Mouse (Mus musculus) heart, embryonic 10.5 days (tissue): ENCODE measurements around the gene Cyld. TPM values are rescaled to one million over a fixed set of nuclear protein-coding genes. Genes with fewer than 3 reads are reported as not detected.
"Not testable (repeated sequence)": the region's sequence is repeated elsewhere in the genome, so short reads cannot be mapped to it uniquely, and the experiment has no call there.

ENCODE experiments used
- DNase-seq: peaks from one replicate; pipeline ENCODE4 v3.0.0-alpha.2; 2017; ENCODE audit warnings: low spot score
- H3K27ac ChIP-seq: fragments of 300-500 bp; sonication (generic); 2 replicates; pipeline ENCODE4 v1.5.1; 2016; ENCODE audit warnings: mild to moderate bottlenecking
- H3K27me3 ChIP-seq: fragments of 300-500 bp; sonication (generic); 2 replicates; pipeline ENCODE4 v1.6.1; 2016; ENCODE audit warnings: mild to moderate bottlenecking; ENCODE audit not compliant: poor library complexity, insufficient read depth, severe bottlenecking
- H3K36me3 ChIP-seq: fragments of 300-500 bp; sonication (generic); 2 replicates; pipeline ENCODE4 v1.6.1; 2016; ENCODE audit warnings: mild to moderate bottlenecking, moderate library complexity
- H3K4me1 ChIP-seq: fragments of 300-500 bp; sonication (generic); 2 replicates; pipeline ENCODE4 v1.6.1; 2016; ENCODE audit warnings: mild to moderate bottlenecking
- H3K4me3 ChIP-seq: fragments of 300-500 bp; sonication (generic); 2 replicates; pipeline ENCODE4 v1.5.1; 2016; ENCODE audit warnings: mild to moderate bottlenecking, moderate library complexity
- H3K9me3 ChIP-seq: fragments of 300-500 bp; sonication (generic); 2 replicates; pipeline ENCODE4 v1.6.1; 2016; ENCODE audit warnings: mild to moderate bottlenecking, moderate library complexity
- WGBS: fragments of 180-500 bp; shearing (Covaris S2); methylation state at CpG from one replicate; pipeline ENCODE4 v1.1.7; 2016; 5-methylcytosine and 5-hydroxymethylcytosine counted together
- polyA plus RNA-seq: library from polyadenylated mRNA; unstranded; fragments of >200 nt; fragmentation: Nextera tagmentation; extraction: Ambion mirVana; gene quantifications from 2 replicates; pipeline ENCODE4 v1.2.1, GENCODE M21; 2016

The Cyld gene
- polyA plus RNA-seq, result 8.9 and 10.3 TPM in 2 replicates

DNA sequence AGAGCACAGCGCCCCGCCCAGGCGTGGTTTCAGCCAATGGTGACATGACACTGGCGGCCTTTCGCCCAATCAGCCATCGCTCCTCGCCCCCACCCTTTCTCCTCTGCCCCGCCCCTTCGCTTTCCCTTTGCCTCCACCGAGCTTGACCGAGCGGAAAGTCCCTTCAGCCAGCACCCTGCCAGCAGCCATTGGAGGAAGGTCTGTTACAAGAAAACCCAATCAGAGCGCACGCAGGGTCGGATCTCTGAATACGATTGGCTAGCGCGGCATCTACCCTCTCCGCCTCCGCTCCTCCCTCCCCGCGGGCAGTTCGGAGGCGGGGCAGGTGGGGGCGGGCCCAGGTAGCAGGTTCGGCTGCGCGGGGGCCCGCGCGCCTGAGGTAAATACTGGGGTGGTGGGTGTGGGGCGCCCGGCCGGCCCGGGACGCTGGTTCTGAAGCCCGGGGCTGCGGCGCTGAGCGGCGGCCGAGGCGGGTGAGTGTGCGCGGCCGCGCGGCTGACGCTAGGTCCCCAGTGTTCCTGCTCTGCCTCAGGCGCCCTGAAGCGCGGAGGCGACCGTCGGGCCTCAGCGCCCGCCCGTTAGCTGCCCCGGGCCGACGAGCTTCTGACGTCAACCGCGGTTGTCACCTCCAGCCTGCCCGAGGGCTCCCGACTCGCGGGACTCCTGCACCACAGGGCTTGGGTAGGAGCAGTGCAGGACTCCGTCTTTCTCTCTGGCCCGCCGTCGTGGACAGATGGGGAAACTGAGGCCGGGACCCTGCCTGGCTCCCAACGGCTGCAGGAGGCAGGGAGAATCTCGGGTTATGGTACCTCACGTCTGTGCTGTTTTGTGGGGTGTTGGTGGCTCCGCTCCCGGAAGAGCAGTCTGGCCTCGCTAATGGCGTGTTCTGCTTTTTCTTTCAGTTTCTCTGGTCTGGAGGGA is at the start of gene Cyld:
Gene Cyld, plus strand, starts transcription at position 308 of the 921 bp plus-strand sequence.
- under 1% methylated on average over 79 of the region's 80 CpGs for WGBS
- peak within 1 kb of the TSS; percentile 89 for H3K27ac ChIP-seq

GRCm38 (mm10) chr8:88648322-88648721 is 48.5 kb upstream of the Cyld start:
- H3K36me3 ChIP-seq, result no peaks in the 10 kb centered on the region
- H3K4me3 ChIP-seq, result no peak overlapping the region
- H3K9me3 ChIP-seq, result no peaks in the 10 kb centered on the region

More for the DNA sequence above, at the start of gene Cyld:
- peak; percentile 100 for DNase-seq
- H3K9me3 ChIP-seq, result no peaks in the 10 kb centered on the region
- peaks cover 12% of the 10 kb centered on the region; the same call in 1 of the 2 replicates for H3K4me1 ChIP-seq
- no peaks in the 10 kb centered on the region for H3K36me3 ChIP-seq
- H3K4me3 ChIP-seq, result peak within 1 kb of the TSS; percentile 85
- 0 out of 2 replicates have a peak, but pooled peaks cover 8% of the 10 kb centered on the region for H3K27me3 ChIP-seq

DNA sequence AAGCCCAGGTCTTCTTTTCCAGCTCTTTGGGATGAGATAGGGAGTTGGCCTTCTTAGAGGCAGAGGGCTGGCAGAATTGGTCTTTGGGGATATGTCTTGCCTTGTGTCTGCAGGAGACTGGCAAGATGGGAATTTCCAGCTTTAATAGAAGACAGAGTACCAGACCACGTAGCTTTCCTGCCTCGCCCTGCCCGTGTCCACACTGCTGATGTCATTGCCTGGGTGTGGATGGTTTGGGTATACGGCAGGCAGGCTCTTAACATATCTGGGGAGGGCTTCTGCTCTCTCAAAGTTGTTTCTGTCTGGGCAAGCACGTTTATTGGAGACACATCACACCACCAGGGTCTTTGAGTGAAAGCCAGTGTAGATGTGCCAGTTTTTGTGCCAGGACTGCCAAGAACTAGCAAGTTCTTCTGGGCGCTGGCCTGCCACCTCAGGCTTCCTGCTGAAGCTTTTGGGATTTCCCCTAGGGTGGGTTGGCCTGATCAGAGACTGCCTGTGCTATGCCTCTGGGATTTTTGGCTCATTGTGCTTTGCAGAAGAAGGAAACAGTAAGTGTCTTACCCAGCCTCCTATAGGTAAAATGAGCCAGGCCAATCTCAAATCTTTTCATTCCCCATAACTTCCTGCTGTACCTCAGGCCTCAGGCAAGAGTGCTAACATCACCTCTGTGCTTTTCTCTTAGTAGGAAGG is 46.7 kb upstream of the Cyld start:
- WGBS, result 65% methylated on average over 6 of the region's 6 CpGs
- Histone ChIP-seq H3K27me3 (peaks cover 49% of the 10 kb centered on the region), H3K36me3 (no peaks in the 10 kb centered on the region), H3K9me3 (no peaks in the 10 kb centered on the region), H3K4me3 (no peak overlapping the region), H3K4me1 (peaks cover 32% of the 10 kb centered on the region), H3K27ac (no peak overlapping the region)
- no peak for DNase-seq

More at GRCm38 (mm10) chr8:88648322-88648721, 48.5 kb upstream of the Cyld start:
- Histone ChIP-seq H3K4me1 (peaks cover 32% of the 10 kb centered on the region), H3K27ac (no peak overlapping the region), H3K27me3 (peaks cover 49% of the 10 kb centered on the region)
- no peak for DNase-seq

DNA sequence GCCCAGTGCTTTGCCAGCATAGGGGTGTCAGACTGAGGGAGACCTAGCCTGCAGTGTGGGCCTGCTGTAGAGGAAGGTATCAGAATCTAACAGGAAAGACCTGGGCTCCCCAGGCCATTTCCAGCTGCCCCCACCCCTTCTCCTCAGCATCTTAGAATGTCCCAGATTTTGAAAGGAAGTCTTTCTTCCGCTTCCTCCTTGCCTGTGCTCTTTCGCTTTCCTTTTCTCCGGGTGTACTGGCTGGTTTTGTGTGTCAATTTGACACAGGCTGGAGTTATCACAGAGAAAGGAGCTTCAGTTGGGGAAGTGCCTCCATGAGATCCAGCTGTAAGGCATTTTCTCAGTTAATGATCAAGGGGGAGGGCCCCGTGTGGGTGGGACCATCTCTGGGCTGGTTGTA is 45.7 kb upstream of the Cyld start:
- Histone ChIP-seq H3K27me3 (peaks cover 45% of the 10 kb centered on the region), H3K4me1 (peaks cover 28% of the 10 kb centered on the region)
- not testable (repeated sequence) for H3K27ac ChIP-seq, H3K9me3 ChIP-seq, H3K36me3 ChIP-seq, DNase-seq, H3K4me3 ChIP-seq
- WGBS, result 52% methylated on average over 4 of the region's 4 CpGs

DNA sequence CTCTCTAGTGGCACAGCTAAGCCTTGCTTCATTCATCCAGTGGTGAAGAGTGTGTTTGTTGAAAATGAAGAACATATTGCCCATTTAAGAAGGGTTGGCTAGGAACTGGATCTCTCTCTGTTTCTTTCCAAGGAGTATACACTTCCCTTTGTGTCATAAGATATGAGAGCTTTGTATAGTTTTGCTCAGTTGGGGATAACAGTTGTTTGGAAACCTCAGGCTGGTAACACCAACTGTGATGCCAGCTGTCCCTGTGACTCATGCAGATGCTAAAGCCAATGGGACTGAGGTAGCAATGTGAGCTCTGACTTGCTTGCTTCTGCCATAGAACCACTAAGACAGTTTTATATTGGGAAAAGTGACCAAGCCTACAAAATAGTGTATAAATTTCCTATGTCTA is 41.5 kb upstream of the Cyld start:
- H3K36me3 ChIP-seq, result no peaks in the 10 kb centered on the region
- H3K4me3 ChIP-seq, result no peak overlapping the region
- DNase-seq, result no peak
- 0 out of 2 replicates have a peak, but pooled peaks cover 5% of the 10 kb centered on the region for H3K4me1 ChIP-seq
- H3K9me3 ChIP-seq, result no peaks in the 10 kb centered on the region
- no peak overlapping the region for H3K27ac ChIP-seq
- H3K27me3 ChIP-seq, result 0 out of 2 replicates have a peak, but pooled peaks cover 6% of the 10 kb centered on the region

GRCm38 (mm10) chr8:88659873-88660272 is 37.0 kb upstream of the Cyld start:
- H3K9me3 ChIP-seq, result no peaks in the 10 kb centered on the region
- H3K4me1 ChIP-seq, result 0 out of 2 replicates have a peak, but pooled peaks cover 4% of the 10 kb centered on the region
- no peak for DNase-seq
- H3K36me3 ChIP-seq, result no peaks in the 10 kb centered on the region
- H3K27ac ChIP-seq, result no peak overlapping the region
- 85% methylated on average over 3 of the region's 3 CpGs for WGBS
- peaks cover 12% of the 10 kb centered on the region; the same call in 1 of the 2 replicates for H3K27me3 ChIP-seq
- H3K4me3 ChIP-seq, result no peak overlapping the region

DNA sequence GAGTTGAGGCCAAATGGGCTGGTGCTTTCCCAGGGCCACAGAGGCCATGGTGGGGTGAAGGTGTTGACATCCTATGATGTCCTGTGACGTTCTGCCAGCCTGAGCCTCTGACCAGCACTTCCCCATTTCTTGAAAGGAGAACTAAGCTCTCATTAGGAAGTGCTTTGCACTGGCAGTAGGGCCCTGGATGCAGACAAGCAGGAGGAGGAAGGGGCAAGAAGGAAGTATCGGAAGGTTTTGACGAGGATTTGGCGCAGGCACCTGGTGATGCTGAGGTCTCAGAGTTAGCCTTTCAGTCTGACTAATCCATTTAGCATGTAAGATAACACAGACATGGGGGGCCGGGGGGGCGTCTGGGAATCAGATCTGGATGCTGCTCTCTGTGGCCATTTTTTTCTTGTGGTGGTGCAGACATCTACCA is 34.4 kb upstream of the Cyld start:
- Histone ChIP-seq H3K27me3 (peaks cover 12% of the 10 kb centered on the region; the same call in 1 of the 2 replicates), H3K4me1 (0 out of 2 replicates have a peak, but pooled peaks cover 4% of the 10 kb centered on the region), H3K9me3 (no peaks in the 10 kb centered on the region), H3K4me3 (no peak overlapping the region), H3K27ac (no peak overlapping the region), H3K36me3 (no peaks in the 10 kb centered on the region)
- WGBS, result 45% methylated on average over 6 of the region's 6 CpGs
- DNase-seq, result no peak

GRCm38 (mm10) chr8:88664121-88664520 is 32.7 kb upstream of the Cyld start:
- H3K9me3 ChIP-seq, result no peaks in the 10 kb centered on the region
- no peak overlapping the region for H3K4me3 ChIP-seq
- 79% methylated on average over 16 of the region's 16 CpGs for WGBS
- H3K27me3 ChIP-seq, result peaks cover 12% of the 10 kb centered on the region; the same call in 1 of the 2 replicates
- DNase-seq, result no peak
- no peak overlapping the region for H3K27ac ChIP-seq
- H3K36me3 ChIP-seq, result no peaks in the 10 kb centered on the region
- H3K4me1 ChIP-seq, result 0 out of 2 replicates have a peak, but pooled peaks cover 4% of the 10 kb centered on the region

DNA sequence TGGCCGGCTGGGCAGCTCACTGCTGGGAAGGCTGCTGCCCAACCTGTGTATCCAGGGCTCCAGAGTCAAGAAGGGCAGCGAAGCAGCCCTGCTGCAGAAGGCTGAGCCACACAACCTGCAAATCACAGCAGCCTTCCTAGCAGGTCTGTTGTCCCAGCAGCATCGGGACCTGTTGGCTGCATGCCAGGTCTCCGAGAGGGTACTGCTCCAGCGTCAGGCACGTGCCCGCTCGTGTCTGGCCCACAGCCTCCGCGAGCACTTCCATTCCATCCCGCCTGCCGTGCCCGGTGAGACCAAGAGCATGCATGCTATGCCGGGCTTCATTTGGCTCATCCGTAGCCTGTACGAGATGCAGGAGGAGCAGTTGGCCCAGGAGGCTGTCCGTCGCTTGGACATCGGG is 31.9 kb upstream of the Cyld start:
- WGBS, result 86% methylated on average over 19 of the region's 19 CpGs
- no peaks in the 10 kb centered on the region for H3K9me3 ChIP-seq
- peaks cover 15% of the 10 kb centered on the region; the same call in 1 of the 2 replicates for H3K27me3 ChIP-seq
- 0 out of 2 replicates have a peak, but pooled peaks cover 4% of the 10 kb centered on the region for H3K4me1 ChIP-seq
- H3K4me3 ChIP-seq, result no peak overlapping the region
- H3K27ac ChIP-seq, result no peak overlapping the region
- DNase-seq, result no peak
- no peaks in the 10 kb centered on the region for H3K36me3 ChIP-seq

GRCm38 (mm10) chr8:88666435-88666834 is 30.4 kb upstream of the Cyld start:
- H3K4me1 ChIP-seq, result 0 out of 2 replicates have a peak, but pooled peaks cover 4% of the 10 kb centered on the region
- no peaks in the 10 kb centered on the region for H3K36me3 ChIP-seq
- no peak overlapping the region for H3K27ac ChIP-seq
- no peak for DNase-seq
- H3K9me3 ChIP-seq, result no peaks in the 10 kb centered on the region
- no peak overlapping the region for H3K4me3 ChIP-seq
- WGBS, result 35% methylated on average over 1 of the region's 1 CpGs
- H3K27me3 ChIP-seq, result peaks cover 19% of the 10 kb centered on the region; the same call in 1 of the 2 replicates

DNA sequence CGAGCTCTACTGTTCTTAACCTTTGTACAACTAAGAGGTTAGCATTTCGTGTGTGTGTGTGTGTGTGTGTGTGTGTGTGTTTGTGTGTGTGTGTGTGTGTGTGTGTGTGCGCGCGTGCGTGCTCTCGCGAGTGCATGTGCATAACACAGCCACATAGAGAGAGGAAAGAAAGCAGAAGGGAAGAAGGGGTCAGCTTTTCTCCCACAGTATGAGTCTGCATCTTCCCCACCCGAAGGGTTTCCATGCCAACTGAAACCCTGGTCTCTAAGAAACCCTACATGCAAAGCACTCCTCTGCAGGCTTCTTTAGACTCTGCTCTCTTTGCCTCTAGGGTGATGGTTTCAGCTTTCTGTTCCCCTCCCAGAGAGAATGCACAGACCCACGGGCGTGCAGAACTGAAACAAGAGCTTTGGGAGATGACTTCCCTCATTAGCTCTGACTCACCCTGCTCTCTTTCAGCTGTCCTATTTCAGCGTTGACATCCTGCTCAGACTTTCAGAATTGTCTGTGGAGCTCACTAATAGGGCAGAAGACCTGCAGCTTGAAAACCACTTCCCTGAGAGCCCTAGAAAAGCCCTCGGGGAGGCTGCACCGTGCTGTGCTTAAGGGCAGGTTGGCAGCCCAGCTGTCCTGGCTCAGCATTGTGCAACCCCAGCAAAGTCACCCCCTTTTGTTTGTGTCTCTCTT is 28.3 kb upstream of the Cyld start:
- H3K4me3 ChIP-seq, result no peak overlapping the region
- H3K27me3 ChIP-seq, result peaks cover 25% of the 10 kb centered on the region; the same call in 1 of the 2 replicates
- no peaks in the 10 kb centered on the region for H3K36me3 ChIP-seq
- no peak for DNase-seq
- no peaks in the 10 kb centered on the region for H3K9me3 ChIP-seq
- WGBS, result 74% methylated on average over 14 of the region's 14 CpGs
- H3K4me1 ChIP-seq, result 0 out of 2 replicates have a peak, but pooled peaks cover 4% of the 10 kb centered on the region
- H3K27ac ChIP-seq, result no peak overlapping the region

DNA sequence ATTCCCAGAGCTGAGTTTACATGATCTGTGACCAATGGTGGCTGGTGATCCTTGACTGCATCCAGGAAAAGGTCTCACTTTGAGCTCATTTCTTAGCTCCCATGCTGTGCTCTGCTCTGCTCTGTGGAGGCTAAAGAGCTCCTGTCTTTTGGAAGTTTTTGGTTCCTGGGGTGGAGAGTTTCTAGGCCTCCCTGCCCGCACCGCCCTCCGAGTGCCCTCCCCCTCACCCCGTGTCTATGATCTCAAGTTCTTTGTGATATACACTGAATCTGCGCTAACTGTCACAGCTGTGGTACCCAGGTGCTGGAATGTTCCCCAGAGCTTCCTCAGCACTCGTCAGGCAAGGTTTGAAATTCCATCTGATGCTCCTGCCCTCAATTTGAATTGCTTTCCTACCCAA is 26.0 kb upstream of the Cyld start:
- DNase-seq, result no peak
- no peak overlapping the region for H3K27ac ChIP-seq
- H3K4me3 ChIP-seq, result no peak overlapping the region
- peaks cover 15% of the 10 kb centered on the region; the same call in 1 of the 2 replicates for H3K27me3 ChIP-seq
- H3K9me3 ChIP-seq, result no peaks in the 10 kb centered on the region
- WGBS, result 73% methylated on average over 6 of the region's 6 CpGs
- H3K36me3 ChIP-seq, result no peaks in the 10 kb centered on the region
- H3K4me1 ChIP-seq, result no peaks in the 10 kb centered on the region
